Mouse (Mus musculus): ENCODE measurements around the gene Gnl2. TPM values are rescaled to one million over a fixed set of nuclear protein-coding genes. Genes with fewer than 3 reads are reported as not detected.

Gnl2 gene
- total and polyA plus RNA-seq, 3 experiments, result 65.0 to 139 (median 66.8) TPM

- dilution Hi-C loops (cut with MboI; ENCODE audit: extremely low pct_ligation_motif_present, extremely low pct_unique_long_range_greater_than_20kb, low sequenced_read_pairs), result loop anchor here (25.0 kb wide), 1 partner anchor 93 kb away; no protein-coding TSS in a partner anchor
- H3K27me3 ChIP-seq (replicated peaks), result no peaks in the 10 kb centered on the region
- H3K4me3 ChIP-seq (replicated peaks in 1 of 3; ENCODE audit: low read depth in 2 of 3, low read length in 2 of 3, poor library complexity in 1 of 3), result no peak overlapping the region
- H3K79me2 ChIP-seq (replicated peaks; ENCODE audit: control insufficient read depth, extremely low read depth, insufficient read depth, poor library complexity, severe bottlenecking), result no peaks in the 10 kb centered on the region
- peaks cover 54 to 81% of the 10 kb centered on the region in 2 experiments for H3K36me3 ChIP-seq (replicated peaks in 1 of 2; ENCODE audit: control insufficient read depth in 1 of 2, insufficient read depth in 1 of 2, low read length in 1 of 2)
- no peaks in the 10 kb centered on the region for H3K9me3 ChIP-seq (replicated peaks; ENCODE audit: low read length)
- TF ChIP-seq USF2 (conservative IDR thresholded peaks at IDR 0.05; ENCODE audit: low read depth, low read length) (no peak), ELF1 (IDR thresholded peaks at IDR 0.05; ENCODE audit: low read depth, low read length) (no peak), CHD2 (IDR thresholded peaks at IDR 0.05; ENCODE audit: low read length) (no peak), GABPA (IDR thresholded peaks at IDR 0.05; ENCODE audit: insufficient replicate concordance, low read depth, low read length) (no peak), CHD1 (IDR thresholded peaks at IDR 0.05; ENCODE audit: low read depth, low read length) (no peak), UBTF (IDR thresholded peaks at IDR 0.05; ENCODE audit: low read depth, low read length) (no peak)
- peaks cover 0 to 6% of the 10 kb centered on the region in 2 experiments; a peak in 2 of 4 replicates for H3K4me1 ChIP-seq (ENCODE audit: control insufficient read depth in 1 of 2, insufficient read depth in 2 of 2)
- H3K4me2 ChIP-seq (ENCODE audit: insufficient read depth, low read depth, poor library complexity, severe bottlenecking), result no peak overlapping the region
- no peak overlapping the region for H3K9ac ChIP-seq (ENCODE audit: insufficient read depth, low read depth)
- in situ Hi-C loops (cut with MboI; ENCODE audit: low pct_ligation_motif_present, low pct_unique_long_range_greater_than_20kb, low sequenced_read_pairs), result loop anchor here (25.0 kb wide), 1 partner anchor 293 kb away; no protein-coding TSS in a partner anchor
- H3K27ac ChIP-seq (ENCODE audit: insufficient read depth, low read depth), result no peak overlapping the region
- DNase-seq (ENCODE audit: extremely low read depth), result no peak
Measured at GRCm38 (mm10) chr4:125055385-125055784, 39.0 kb downstream of the Gnl2 start.

- peaks cover 45 to 72% of the 10 kb centered on the region in 2 experiments for H3K36me3 ChIP-seq (replicated peaks in 1 of 2; ENCODE audit: control insufficient read depth in 1 of 2, insufficient read depth in 1 of 2, low read length in 1 of 2)
- no peaks in the 10 kb centered on the region for H3K9me3 ChIP-seq (replicated peaks; ENCODE audit: low read length)
- H3K27ac ChIP-seq (ENCODE audit: insufficient read depth, low read depth), result no peak overlapping the region
- no peak for DNase-seq (ENCODE audit: extremely low read depth)
- H3K79me2 ChIP-seq (replicated peaks; ENCODE audit: control insufficient read depth, extremely low read depth, insufficient read depth, poor library complexity, severe bottlenecking), result no peaks in the 10 kb centered on the region
- no peak overlapping the region for H3K9ac ChIP-seq (ENCODE audit: insufficient read depth, low read depth)
- TF ChIP-seq POLR2A (IDR thresholded peaks at IDR 0.05; ENCODE audit: low read depth, low read length), result no peak
- TF ChIP-seq KAT2A (IDR thresholded peaks at IDR 0.05; ENCODE audit: insufficient replicate concordance, low read length), result no peak
- TF ChIP-seq ZNF384 (IDR thresholded peaks at IDR 0.05; ENCODE audit: low read depth, low read length), result no peak
- TF ChIP-seq MXI1 (IDR thresholded peaks at IDR 0.05; ENCODE audit: low read depth, low read length), result no peak
- no peak for TF ChIP-seq BHLHE40 (IDR thresholded peaks at IDR 0.05; ENCODE audit: low read depth, low read length)
- no peak for TF ChIP-seq MAFK (IDR thresholded peaks at IDR 0.05; ENCODE audit: insufficient replicate concordance, low read length)
- dilution Hi-C loops (cut with MboI; ENCODE audit: extremely low pct_ligation_motif_present, extremely low pct_unique_long_range_greater_than_20kb, low sequenced_read_pairs), result loop anchor here (25.0 kb wide), 1 partner anchor 94 kb away; no protein-coding TSS in a partner anchor
- no peak overlapping the region for H3K4me3 ChIP-seq (replicated peaks in 1 of 3; ENCODE audit: low read depth in 2 of 3, low read length in 2 of 3, poor library complexity in 1 of 3)
- in situ Hi-C loops (cut with MboI; ENCODE audit: low pct_ligation_motif_present, low pct_unique_long_range_greater_than_20kb, low sequenced_read_pairs), result loop anchor here (25.0 kb wide), 1 partner anchor 294 kb away; no protein-coding TSS in a partner anchor
- H3K4me2 ChIP-seq (ENCODE audit: insufficient read depth, low read depth, poor library complexity, severe bottlenecking), result no peak overlapping the region
- no peaks in the 10 kb centered on the region for H3K27me3 ChIP-seq (replicated peaks)
- peaks cover 0 to 6% of the 10 kb centered on the region in 2 experiments; a peak in 2 of 4 replicates for H3K4me1 ChIP-seq (ENCODE audit: control insufficient read depth in 1 of 2, insufficient read depth in 2 of 2)
Measured at GRCm38 (mm10) chr4:125056476-125056875, 40.1 kb downstream of the Gnl2 start.

- Histone ChIP-seq H3K9me3 (replicated peaks; ENCODE audit: low read length) (no peaks in the 10 kb centered on the region), H3K27ac (ENCODE audit: insufficient read depth, low read depth) (no peak overlapping the region), H3K79me2 (replicated peaks; ENCODE audit: control insufficient read depth, extremely low read depth, insufficient read depth, poor library complexity, severe bottlenecking) (no peaks in the 10 kb centered on the region), H3K4me1 (ENCODE audit: control insufficient read depth in 1 of 2, insufficient read depth in 2 of 2) (peaks cover 0 to 6% of the 10 kb centered on the region in 2 experiments; a peak in 2 of 4 replicates), H3K4me3 (replicated peaks in 1 of 3; ENCODE audit: low read depth in 2 of 3, low read length in 2 of 3, poor library complexity in 1 of 3) (no peak overlapping the region), H3K27me3 (replicated peaks) (no peaks in the 10 kb centered on the region), H3K9ac (ENCODE audit: insufficient read depth, low read depth) (no peak overlapping the region), H3K36me3 (replicated peaks in 1 of 2; ENCODE audit: control insufficient read depth in 1 of 2, insufficient read depth in 1 of 2, low read length in 1 of 2) (peaks cover 39 to 65% of the 10 kb centered on the region in 2 experiments), H3K4me2 (ENCODE audit: insufficient read depth, low read depth, poor library complexity, severe bottlenecking) (no peak overlapping the region)
- in situ Hi-C loops (cut with MboI; ENCODE audit: low pct_ligation_motif_present, low pct_unique_long_range_greater_than_20kb, low sequenced_read_pairs) (loop anchor here (25.0 kb wide), 1 partner anchor 295 kb away; no protein-coding TSS in a partner anchor), dilution Hi-C loops (cut with MboI; ENCODE audit: extremely low pct_ligation_motif_present, extremely low pct_unique_long_range_greater_than_20kb, low sequenced_read_pairs) (loop anchor here (25.0 kb wide), 1 partner anchor 95 kb away; no protein-coding TSS in a partner anchor)
- TF ChIP-seq USF1 (IDR thresholded peaks at IDR 0.05; ENCODE audit: low read depth, low read length), result no peak
- no peak for TF ChIP-seq JUN (IDR thresholded peaks at IDR 0.05; ENCODE audit: insufficient read depth, low read depth, low read length)
- TF ChIP-seq EP300 (IDR thresholded peaks at IDR 0.05; ENCODE audit: low read length), result no peak
- no peak for TF ChIP-seq RAD21 (IDR thresholded peaks at IDR 0.05; ENCODE audit: low read depth, low read length)
- TF ChIP-seq ZKSCAN1 (IDR thresholded peaks at IDR 0.05; ENCODE audit: borderline replicate concordance, low read depth, low read length), result no peak
- no peak for TF ChIP-seq NRF1 (IDR thresholded peaks at IDR 0.05; ENCODE audit: low read depth, low read length)
- no peak for TF ChIP-seq ETS1 (conservative IDR thresholded peaks at IDR 0.05; ENCODE audit: low read depth, low read length)
- TF ChIP-seq BHLHE40 (IDR thresholded peaks at IDR 0.05; ENCODE audit: low read depth, low read length), result no peak
- TF ChIP-seq MXI1 (IDR thresholded peaks at IDR 0.05; ENCODE audit: low read depth, low read length), result no peak
- TF ChIP-seq MAFK (IDR thresholded peaks at IDR 0.05; ENCODE audit: insufficient replicate concordance, low read length), result no peak
- TF ChIP-seq RCOR1 (conservative IDR thresholded peaks at IDR 0.05; ENCODE audit: low read depth, low read length), result no peak
- no peak for TF ChIP-seq PAX5 (IDR thresholded peaks at IDR 0.05; ENCODE audit: low read length)
- no peak for TF ChIP-seq KAT2A (IDR thresholded peaks at IDR 0.05; ENCODE audit: insufficient replicate concordance, low read length)
- TF ChIP-seq ELF1 (IDR thresholded peaks at IDR 0.05; ENCODE audit: low read depth, low read length), result no peak
- TF ChIP-seq ZMIZ1 (IDR thresholded peaks at IDR 0.05; ENCODE audit: low read depth, low read length), result no peak
- no peak for DNase-seq (ENCODE audit: extremely low read depth)
Measured at GRCm38 (mm10) chr4:125057273-125057672, 40.9 kb downstream of the Gnl2 start.
